Mouse (Mus musculus): Measurements from ENCODE around the gene Arl8a.

Gene Arl8a

GRCm38 (mm10) chr1:135132893-135133369, 13.7 kb upstream of the Arl8a start:
- DNase-seq (ENCODE audit: extremely low read depth, low read depth), result peak; percentile 57

GRCm38 (mm10) chr1:135133678-135134435, 12.8 kb upstream of the Arl8a start:
- DNase-seq (ENCODE audit: extremely low read depth, low read depth), result peak; percentile 46

DNA sequence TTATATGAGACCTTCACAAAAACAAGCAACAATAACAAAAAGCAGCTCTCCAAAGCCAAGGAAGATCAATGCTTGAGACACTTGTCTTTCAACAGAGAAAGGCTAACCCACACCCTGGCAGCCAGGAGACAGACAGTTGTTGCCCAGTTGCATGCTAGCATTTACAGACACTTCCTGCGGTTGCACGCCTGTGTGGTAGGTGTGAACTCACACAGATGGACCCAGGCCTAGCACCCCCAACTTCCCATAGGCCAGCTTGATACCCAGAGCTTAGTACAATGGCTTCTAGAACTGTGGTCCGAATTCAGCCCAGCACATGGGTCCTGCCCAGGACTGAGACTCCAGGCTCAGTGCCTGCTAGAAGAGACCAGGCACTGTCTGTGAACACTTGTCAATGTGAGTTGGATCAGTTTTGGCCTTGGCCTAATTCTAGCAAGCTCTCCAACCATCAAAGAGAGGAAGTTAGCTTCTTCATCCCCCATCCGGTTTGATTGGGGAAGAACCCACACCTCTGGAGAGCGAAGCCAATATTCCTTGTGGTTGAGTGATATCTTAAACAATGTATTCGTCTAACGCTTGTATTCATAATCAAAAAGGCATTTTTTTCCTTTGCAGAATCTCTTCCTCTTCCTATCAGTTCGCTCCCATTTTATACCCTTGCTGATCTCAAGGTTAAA, 11.4 kb upstream of the Arl8a start:
- DNase-seq (ENCODE audit: extremely low read depth, low read depth), result peak; percentile 63

DNA sequence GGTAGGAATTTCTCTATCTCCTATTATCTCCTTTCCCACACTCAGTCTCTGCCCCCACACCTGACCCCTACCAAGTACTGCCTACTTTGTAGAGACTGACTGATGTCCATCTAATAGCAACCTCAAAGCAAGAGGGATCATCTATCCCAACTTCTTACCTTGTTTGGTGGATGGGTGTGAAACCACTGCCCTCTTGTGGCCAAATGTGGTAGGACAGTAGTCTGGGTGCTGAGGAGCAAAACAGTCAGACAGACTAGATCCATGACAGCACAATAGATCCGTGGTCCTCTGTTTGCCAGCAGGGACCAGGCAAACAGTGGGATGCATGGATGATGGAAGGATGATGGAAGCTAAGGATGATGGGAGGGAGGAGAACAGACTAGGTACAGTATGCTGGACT, 10.1 kb upstream of the Arl8a start:
- peak; percentile 73 for DNase-seq (ENCODE audit: extremely low read depth, low read depth)

- DNase-seq (ENCODE audit: extremely low read depth, low read depth), result peak; percentile 8
Observed at GRCm38 (mm10) chr1:135139906-135140305, 6.7 kb upstream of the Arl8a start.

GRCm38 (mm10) chr1:135142452-135142851, 4.2 kb upstream of the Arl8a start:
- DNase-seq (ENCODE audit: extremely low read depth, low read depth), result no peak

- no peak for DNase-seq (ENCODE audit: extremely low read depth, low read depth)
Observed at GRCm38 (mm10) chr1:135143940-135144339, 2.7 kb upstream of the Arl8a start.

DNA sequence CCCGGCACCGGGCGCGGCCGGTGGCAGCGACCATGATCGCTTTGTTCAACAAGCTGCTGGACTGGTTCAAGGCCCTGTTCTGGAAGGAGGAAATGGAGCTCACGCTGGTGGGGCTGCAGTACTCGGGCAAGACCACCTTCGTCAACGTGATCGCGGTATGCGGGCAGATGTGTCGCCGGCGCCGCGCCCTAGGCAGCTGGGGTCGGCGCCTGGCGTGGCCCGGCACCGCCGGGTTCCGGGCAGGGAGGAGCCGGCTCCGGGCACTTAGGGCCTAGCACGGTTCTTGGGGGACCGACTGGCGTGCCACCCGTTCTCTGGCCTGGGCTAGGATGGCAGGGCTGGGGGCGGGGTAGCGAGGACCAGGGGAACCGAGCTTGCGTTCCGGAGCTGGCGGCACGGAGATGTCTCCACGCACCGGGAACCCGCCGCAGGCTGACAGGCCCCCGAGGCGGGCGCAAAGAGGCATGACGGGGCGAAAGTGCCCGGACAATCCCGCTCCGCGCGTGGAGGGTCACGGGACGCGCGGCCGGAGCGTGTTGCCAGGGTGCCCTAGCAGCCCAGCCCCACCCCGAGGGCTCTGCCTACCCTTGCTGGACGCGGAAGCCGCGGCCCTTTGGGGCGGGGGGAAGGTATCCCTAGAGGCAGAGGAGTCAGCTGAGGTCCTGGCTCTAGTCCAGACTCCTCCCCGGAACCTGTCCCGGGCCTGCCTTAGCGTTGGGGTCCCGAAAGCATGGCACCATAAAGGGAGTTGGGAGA, 500 bp downstream of the Arl8a start:
- peak; percentile 88 for DNase-seq (ENCODE audit: extremely low read depth, low read depth)

DNA sequence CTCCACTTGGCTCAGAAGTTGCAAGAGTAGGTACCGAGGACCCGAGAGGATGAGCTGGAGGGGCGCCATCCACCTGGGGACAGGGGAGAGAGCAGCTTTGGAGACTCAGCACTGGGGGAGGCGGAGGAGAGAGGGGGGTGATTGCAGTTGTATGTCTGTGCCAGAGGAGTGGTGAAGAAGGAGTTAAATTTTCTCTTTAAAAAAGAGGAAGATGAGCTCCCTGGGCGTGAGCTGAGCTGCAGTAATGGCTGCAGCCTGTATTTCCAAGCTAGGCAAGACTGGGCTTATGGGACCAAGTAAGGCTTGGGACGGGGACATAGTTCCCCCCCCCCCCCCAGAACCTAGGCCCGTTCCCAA, 1.1 kb downstream of the Arl8a start:
- DNase-seq (ENCODE audit: extremely low read depth, low read depth), result peak; percentile 78

DNA sequence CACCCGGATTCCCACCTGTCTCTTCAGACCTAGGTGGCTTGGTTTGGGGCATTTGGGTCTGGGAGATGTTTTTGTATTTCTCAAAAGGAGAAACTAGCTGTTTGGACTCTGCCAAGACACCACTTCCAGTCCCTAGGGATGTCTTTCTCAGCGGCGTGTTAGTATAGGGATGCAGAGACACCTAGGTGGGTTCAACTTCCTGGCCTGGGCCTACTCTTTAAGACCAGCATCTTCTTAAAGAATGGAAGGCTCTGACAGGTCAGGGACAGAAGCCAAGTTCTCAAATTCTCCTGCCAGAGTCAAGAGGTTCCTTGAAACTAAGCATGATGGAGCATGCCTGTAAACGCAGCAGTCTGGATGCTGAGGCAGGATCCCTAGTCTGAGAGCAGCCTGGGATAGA, 1.9 kb downstream of the Arl8a start:
- no peak for DNase-seq (ENCODE audit: extremely low read depth, low read depth)

DNA sequence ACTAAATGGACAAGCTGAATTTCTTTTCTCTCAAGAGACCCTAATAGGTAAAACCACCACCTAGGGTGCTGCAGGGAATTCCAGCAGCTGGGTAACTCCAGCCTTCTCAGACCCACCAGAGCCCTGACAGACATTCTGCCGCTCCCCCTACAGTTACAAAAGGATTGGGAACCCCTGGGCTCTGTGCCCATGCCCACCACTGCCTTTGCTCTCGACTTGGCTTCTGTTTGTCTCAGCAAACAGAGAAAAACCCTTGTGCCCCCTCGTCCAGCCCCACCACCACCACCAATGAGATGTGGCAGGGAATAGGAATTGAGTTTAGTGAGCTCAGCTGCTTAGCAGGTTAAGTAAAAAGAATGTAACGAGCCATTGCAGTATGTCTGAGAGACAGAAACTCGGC, 2.4 kb downstream of the Arl8a start:
- no peak for DNase-seq (ENCODE audit: extremely low read depth, low read depth)

GRCm38 (mm10) chr1:135154011-135154410, 7.4 kb downstream of the Arl8a start:
- no peak for DNase-seq (ENCODE audit: extremely low read depth, low read depth)

DNA sequence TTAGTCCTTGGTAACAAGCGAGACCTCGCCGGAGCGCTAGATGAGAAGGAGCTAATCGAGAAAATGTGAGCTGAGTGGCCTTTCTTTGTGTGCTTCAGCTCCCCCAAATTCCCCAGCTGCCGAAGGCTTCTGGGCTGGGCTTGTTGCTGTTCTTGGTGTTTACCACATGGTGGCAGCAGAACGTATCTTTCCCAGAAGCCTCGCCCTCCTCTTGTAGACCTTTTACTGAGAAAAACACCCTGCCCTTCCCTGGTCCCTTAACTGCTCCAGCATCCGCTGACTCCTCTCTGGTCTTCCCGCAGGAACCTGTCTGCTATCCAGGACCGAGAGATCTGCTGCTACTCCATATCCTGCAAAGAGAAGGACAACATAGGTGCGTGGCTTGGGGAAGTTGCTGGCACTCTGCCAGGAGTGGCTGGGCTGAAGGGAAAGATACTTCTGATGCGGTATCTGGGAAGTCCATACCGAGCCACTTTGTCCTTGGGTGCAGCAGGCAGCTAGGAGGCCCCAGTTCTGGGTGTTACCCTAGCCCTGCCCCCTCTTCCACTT, 7.9 kb downstream of the Arl8a start:
- DNase-seq (ENCODE audit: extremely low read depth, low read depth), result peak; percentile 59

DNA sequence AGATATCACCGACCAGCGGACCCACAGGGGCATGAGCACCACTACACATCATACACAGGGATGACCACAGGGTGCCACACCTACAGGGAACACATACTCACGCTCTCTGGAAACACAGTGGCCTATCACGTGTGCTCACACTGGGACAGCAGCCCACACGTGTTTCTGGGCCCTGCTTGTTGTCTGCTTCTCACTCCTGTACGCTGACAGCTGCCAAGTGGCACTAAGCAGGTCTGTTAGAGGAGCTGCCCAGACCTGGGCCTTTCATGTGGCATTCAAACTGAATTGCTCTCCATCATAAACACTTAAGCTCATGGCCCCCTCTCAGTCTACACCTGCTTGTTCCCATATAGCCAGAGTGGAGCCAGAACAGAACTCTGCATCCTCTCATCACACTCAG, 9.7 kb downstream of the Arl8a start:
- no peak for DNase-seq (ENCODE audit: extremely low read depth, low read depth)

DNA sequence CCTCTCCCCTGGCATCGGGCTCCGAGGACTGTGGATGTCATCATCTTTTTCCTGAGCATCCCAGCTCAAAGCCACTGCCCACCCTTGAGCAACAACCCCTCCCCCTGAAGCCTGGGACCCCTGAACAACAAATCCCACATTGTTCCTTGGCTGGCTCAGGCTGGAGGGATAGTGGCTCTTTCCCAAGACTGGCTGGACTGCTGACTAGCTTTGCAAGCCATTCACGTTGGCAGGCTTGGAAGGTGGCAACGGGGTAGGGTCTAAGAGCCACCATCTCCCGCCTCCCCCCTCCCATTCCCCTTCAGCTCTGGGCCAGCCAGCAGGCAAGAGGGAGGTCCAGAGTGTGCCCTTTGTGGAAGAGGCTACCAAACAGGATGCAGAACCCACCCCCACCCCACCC, 12.0 kb downstream of the Arl8a start:
- no peak for DNase-seq (ENCODE audit: extremely low read depth, low read depth)

GRCm38 (mm10) chr1:135159074-135159473, 12.4 kb downstream of the Arl8a start:
- no peak for DNase-seq (ENCODE audit: extremely low read depth, low read depth)

DNA sequence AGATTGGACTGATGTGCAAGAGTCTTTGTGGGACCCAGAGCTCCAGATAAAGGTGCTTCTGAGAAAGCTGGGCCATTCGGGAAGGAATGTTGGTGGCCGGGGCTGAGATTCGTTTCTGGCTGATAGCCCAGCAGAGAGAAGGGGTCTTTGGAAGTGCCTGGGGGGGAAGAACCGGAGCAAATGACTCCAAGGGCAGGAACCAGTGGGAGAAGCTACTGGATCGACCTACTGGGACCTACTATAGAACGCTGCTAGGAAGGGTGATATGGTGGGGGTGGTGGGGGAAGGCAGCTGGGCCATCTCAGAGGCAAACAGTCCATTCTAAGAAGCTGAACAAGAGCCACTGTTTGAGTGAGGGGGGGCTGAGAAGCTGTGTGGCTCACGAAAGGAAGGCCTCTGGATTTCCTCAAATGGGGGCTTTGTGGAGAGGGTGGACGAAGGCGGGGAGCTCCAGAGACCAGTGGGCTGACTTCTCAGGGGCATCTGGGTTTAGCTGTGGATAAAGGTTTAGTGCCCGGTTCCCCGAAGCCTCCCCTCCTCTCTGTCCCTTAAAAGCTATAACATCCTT, 13.0 kb downstream of the Arl8a start:
- no peak for DNase-seq (ENCODE audit: extremely low read depth, low read depth)

- no peak for DNase-seq (ENCODE audit: extremely low read depth, low read depth)
Observed at GRCm38 (mm10) chr1:135160411-135161050, 13.9 kb downstream of the Arl8a start.

- DNase-seq (ENCODE audit: extremely low read depth, low read depth), result no peak
Observed at GRCm38 (mm10) chr1:135162720-135163119, 16.1 kb downstream of the Arl8a start.

DNA sequence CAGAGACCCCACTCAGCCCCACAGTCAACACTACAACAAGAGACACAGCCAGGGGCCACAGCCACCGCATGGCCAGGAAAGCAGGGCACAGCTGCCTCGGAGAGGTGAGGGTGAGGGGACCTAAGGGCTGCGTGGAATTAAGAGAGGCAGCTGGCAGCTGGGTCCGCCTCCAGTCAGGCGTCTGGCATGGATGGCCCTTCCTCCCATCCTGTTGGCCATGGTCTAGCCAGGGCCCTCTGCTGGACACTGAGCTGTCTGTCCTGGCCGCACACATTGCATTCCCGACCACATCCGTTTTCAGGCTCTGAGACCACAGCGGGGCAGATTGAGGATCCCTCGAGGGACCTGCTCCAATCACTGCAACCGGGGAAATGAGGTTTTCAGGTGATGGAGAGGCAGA, 20.8 kb downstream of the Arl8a start, which contains the start of gene Gpr37l1:
Gene Gpr37l1, minus strand, starts transcription at position 247 of the 400 bp plus-strand sequence.
- DNase-seq (ENCODE audit: extremely low read depth, low read depth), result no peak

All from MEL-GATA-1-ER (cell line).